Mouse (Mus musculus) liver, embryonic 14.5 days (tissue): ENCODE results near the gene Xrcc1. TPM values are rescaled to one million over a fixed set of nuclear protein-coding genes. Genes with fewer than 3 reads are reported as not detected.

Experiments
- ATAC-seq: fragments of 200-750 bp; cut with Nextera tagmentation; 2 replicates; pipeline ENCODE4 v1.8.0; 2017; ENCODE audit warnings: moderate number of reproducible peaks, mild to moderate bottlenecking, moderate library complexity; ENCODE audit not compliant: insufficient read depth
- DNase-seq, 3 experiments: peaks; one replicate each; pipeline ENCODE4 v3.0.0-alpha.2; 2012 to 2013; ENCODE audit warnings: low read depth in 3 of 3, low spot score in 3 of 3
- H3K27ac ChIP-seq: fragments of 300-500 bp; sonication (generic); 2 replicates; pipeline ENCODE4 v1.5.1; 2014; ENCODE audit warnings: moderate library complexity, mild to moderate bottlenecking, control low read depth, inconsistent platforms
- H3K27me3 ChIP-seq: fragments of 300-500 bp; sonication (generic); 2 replicates; pipeline ENCODE4 v1.6.1; 2014; ENCODE audit warnings: mild to moderate bottlenecking, low read length, moderate library complexity; ENCODE audit not compliant: control insufficient read depth, insufficient read depth
- H3K36me3 ChIP-seq: fragments of 300-500 bp; sonication (generic); replicated peaks from 2 replicates; pipeline ENCODE4 v1.6.1; 2014; ENCODE audit warnings: low read depth; ENCODE audit not compliant: control insufficient read depth, insufficient read depth
- H3K4me1 ChIP-seq, 2 experiments: fragments of 200-500 bp in 1 of 2; fragments of 300-500 bp in 1 of 2; sonication (generic) in 1 of 2; replicated peaks; 2 replicates each; pipeline ENCODE4 v1.6.1; 2012 to 2014; ENCODE audit warnings: antibody characterized with exemption in 1 of 2, inconsistent platforms in 1 of 2, low read length in 1 of 2; ENCODE audit not compliant: control insufficient read depth in 2 of 2, insufficient read depth in 2 of 2
- H3K4me2 ChIP-seq: fragments of 300-500 bp; sonication (generic); 2 replicates; pipeline ENCODE4 v1.6.1; 2014; ENCODE audit warnings: low read depth, mild to moderate bottlenecking, control low read depth, moderate library complexity
- H3K4me3 ChIP-seq, 2 experiments: fragments of 200-500 bp in 1 of 2; fragments of 300-500 bp in 1 of 2; sonication (generic) in 1 of 2; 2 replicates each; pipeline ENCODE4 v1.5.1; 2012 to 2014; ENCODE audit warnings: low read depth in 2 of 2, low read length in 2 of 2, mild to moderate bottlenecking in 2 of 2, control low read depth in 1 of 2, inconsistent platforms in 1 of 2, moderate library complexity in 1 of 2; ENCODE audit not compliant: insufficient read depth in 1 of 2
- H3K9ac ChIP-seq: fragments of 300-500 bp; sonication (generic); replicated peaks from 2 replicates; pipeline ENCODE4 v1.6.1; 2014; ENCODE audit warnings: mild to moderate bottlenecking, control low read depth, moderate library complexity
- H3K9me3 ChIP-seq: fragments of 300-500 bp; sonication (generic); 2 replicates; pipeline ENCODE4 v1.6.1; 2016; ENCODE audit warnings: low read length, mixed read lengths; ENCODE audit not compliant: control insufficient read depth
- CTCF ChIP-seq: IDR thresholded peaks from 2 replicates; pipeline ENCODE4 v1.5.1; 2016; ENCODE audit warnings: antibody characterized with exemption, low read depth, control low read depth
- EP300 ChIP-seq: IDR thresholded peaks from 2 replicates; pipeline ENCODE4 v1.6.1; 2016; ENCODE audit warnings: antibody characterized with exemption, low read depth
- WGBS: fragments of 180-500 bp; shearing (Covaris S2); extraction: QIAGEN DNeasy Blood & Tissue Kit; methylation state at CpG from one replicate; pipeline ENCODE4 v1.1.7; 2014; ENCODE audit not compliant: insufficient replicate concordance; 5-methylcytosine and 5-hydroxymethylcytosine counted together
- polyA plus RNA-seq, 2 experiments: library from polyadenylated mRNA; depleted of rRNA in 1 of 2; stranded (reverse) in 1 of 2; unstranded in 1 of 2; fragments of >200 nt; fragmentation: Nextera tagmentation in 1 of 2; extraction: Ambion mirVana in 1 of 2; gene quantifications; 2 replicates each; pipeline versions ENCODE4 v1.2.1 to v1.2.3; 2012 to 2014

Xrcc1 gene
- polyA plus RNA-seq, 2 experiments: 27.3 to 27.8 TPM

DNA sequence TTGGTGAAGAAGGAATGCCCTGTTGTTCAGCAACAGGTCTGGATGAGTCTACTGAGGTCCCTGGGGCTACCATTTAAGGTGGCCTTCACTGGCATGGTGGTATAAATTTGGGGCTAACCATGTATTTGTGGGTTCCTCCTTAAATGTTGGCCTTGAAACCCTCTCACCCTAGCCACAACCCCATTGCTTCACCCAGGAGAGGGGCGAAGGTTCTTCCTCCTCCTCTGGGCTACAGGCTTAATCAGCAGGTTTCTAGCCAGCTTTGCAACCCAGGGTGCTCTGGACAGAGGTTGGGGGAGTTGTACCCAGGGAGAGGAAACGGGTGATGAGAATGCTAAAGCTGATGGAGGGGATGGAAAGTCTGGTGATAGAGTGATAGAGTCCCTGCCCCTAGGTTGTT is 49.4 kb downstream of the Xrcc1 start:
- Histone ChIP-seq H3K9me3 (no peaks in the 10 kb centered on the region), H3K27ac (no peak overlapping the region), H3K4me3 (no peak overlapping the region), H3K9ac (no peak overlapping the region), H3K4me2 (peak overlapping the region; percentile 8; the same call in 1 of the 2 replicates), H3K27me3 (no peaks in the 10 kb centered on the region), H3K36me3 (no peaks in the 10 kb centered on the region), H3K4me1 (peaks cover 20 to 39% of the 10 kb centered on the region in 2 experiments)
- ATAC-seq (no peak), DNase-seq (no peak)
- TF ChIP-seq CTCF (no peak), EP300 (no peak)
- WGBS: 37% methylated on average over 2 of the region's 2 CpGs

DNA sequence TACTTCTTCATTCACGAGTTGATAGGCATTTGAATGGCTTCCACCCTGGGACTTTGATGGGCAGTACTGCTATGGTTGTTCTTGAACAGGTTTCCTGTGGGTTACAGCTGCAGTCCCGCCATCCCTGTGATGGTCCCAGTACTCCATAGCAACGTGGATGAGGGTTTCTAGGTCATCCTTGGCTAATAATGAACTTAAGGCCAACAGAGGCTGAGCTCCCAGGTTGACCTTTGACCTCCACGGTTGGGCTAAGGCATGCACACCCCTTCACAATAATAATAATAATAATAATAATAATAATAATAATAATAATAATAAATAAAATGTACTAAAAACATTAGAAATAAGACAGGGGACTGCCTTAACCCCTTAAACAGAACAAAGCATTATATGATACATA is 52.0 kb downstream of the Xrcc1 start:
- TF ChIP-seq CTCF (no peak), EP300 (no peak)
- no peak overlapping the region for H3K4me3 ChIP-seq
- peaks cover 5 to 15% of the 10 kb centered on the region in 2 experiments for H3K4me1 ChIP-seq
- WGBS: 49% methylated on average over 4 of the region's 4 CpGs
- H3K36me3 ChIP-seq: no peaks in the 10 kb centered on the region
- H3K27ac ChIP-seq: no peak overlapping the region
- H3K9ac ChIP-seq: no peak overlapping the region
- ATAC-seq (no peak), DNase-seq (no peak)
- H3K4me2 ChIP-seq: no peak overlapping the region
- H3K27me3 ChIP-seq: no peaks in the 10 kb centered on the region
- H3K9me3 ChIP-seq: no peaks in the 10 kb centered on the region

DNA sequence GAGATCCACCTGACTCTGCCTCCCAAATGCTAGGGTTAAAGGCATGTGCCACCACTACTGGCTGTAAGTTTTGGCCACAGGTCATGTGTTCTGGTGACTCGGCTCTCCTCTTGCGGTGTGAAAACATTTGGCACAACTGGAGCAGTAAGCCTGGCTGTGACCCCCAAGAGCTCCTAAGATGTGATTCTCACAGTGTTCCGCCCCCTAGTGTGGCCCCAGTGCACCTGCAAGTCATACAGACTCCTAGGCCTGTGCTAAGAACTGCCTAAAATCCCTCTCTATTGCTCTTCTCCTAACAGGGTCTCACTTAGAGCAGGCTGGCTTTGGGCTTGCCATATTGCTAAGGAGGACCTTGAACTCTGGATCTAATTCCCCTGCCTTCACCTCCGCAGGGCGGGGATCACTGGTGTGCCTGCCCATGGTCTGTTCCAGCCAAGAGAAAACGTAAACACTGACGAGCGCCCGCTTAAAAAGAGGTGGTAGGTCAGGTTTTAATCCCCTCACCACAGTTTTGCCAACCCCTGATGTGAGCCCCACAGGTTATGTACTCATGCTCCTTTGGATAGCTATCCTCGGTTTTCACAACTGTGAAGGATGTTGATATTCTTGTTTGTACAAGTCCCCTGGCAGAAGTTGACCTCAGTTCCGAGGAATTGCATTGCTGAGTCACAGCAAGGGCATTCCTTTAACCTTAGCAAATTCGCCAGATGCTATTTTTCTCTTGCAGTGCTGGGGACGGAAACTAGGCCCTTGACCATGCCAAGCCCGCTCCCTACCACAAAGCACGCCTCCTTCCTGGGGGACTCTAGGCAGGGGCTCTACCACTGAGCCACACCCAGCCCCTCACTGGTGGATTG is 53.4 kb downstream of the Xrcc1 start:
- no peaks in the 10 kb centered on the region for H3K27me3 ChIP-seq
- 72% methylated on average over 15 of the region's 15 CpGs for WGBS
- DNase-seq: no peak
- H3K9me3 ChIP-seq: no peaks in the 10 kb centered on the region
- no peaks in the 10 kb centered on the region for H3K36me3 ChIP-seq
- H3K27ac ChIP-seq: no peak overlapping the region
- TF ChIP-seq EP300 (no peak), CTCF (peak; percentile 58)
- no peak overlapping the region for H3K4me3 ChIP-seq
- peaks cover 0 to 4% of the 10 kb centered on the region in 2 experiments; a peak in 1 of 4 replicates for H3K4me1 ChIP-seq
- no peak for ATAC-seq
- H3K9ac ChIP-seq: no peak overlapping the region
- H3K4me2 ChIP-seq: no peak overlapping the region

DNA sequence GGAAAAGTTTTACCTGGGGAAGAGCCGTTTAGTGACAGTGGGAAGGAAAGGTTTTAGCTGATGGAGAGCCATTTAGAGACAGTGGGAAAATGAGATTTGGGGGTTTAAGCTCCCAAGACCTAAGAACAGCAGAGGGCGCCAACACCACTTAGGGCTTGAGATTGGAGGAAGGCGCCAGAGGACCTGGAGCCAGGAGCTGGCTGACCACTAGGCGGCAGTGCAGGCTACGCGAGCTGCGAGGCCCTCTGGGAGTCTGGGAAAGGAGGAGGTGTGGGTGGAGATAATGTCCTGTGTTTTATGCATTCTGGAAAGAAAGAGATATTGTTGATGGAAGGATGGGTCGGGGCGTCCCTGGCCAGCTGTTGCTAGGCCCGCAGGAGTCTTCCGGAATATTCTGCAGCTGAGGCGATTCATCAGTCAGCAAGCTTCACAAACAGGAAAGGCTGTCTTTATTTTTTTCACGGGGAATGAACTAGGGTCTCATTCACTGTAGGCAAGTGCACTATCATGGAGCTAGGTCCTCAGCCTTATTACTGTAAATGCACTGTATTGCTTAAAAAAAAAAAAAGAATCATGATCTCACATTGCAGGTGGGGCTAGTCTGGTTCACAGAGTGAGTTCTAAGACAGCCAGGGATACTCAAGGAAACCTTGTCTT is 55.0 kb downstream of the Xrcc1 start:
- Histone ChIP-seq H3K4me2 (peak overlapping the region; percentile 35), H3K9me3 (no peaks in the 10 kb centered on the region), H3K36me3 (no peaks in the 10 kb centered on the region), H3K27me3 (no peaks in the 10 kb centered on the region), H3K9ac (no peak overlapping the region), H3K4me3 (no peak overlapping the region), H3K4me1 (peaks cover 0 to 2% of the 10 kb centered on the region in 2 experiments; a peak in 1 of 4 replicates), H3K27ac (no peak overlapping the region)
- 2% methylated on average over 13 of the region's 13 CpGs for WGBS
- peak; percentile 100 for TF ChIP-seq CTCF
- no peak for TF ChIP-seq EP300
- ATAC-seq (peak; percentile 81), DNase-seq (peak; percentile 81 to 84 (median 83))

DNA sequence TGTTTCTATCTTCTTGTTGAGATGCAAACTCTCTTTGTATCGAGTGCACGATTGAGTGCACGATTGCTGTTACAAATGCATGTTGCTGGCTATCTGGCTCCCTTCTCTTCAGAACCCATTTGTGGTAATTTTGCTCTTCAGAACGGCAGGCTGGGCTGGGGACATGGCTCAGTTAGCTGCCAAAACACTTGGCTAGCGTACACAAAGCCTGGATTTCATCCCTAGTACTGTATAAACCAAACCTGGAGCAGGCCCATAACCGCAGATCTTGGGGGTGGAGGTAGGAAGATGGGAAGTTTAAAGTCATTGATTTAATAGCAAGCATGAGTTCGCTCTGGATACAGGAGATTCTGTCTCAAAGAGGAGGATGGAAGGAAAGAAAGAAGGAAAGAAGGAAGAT is 59.5 kb downstream of the Xrcc1 start:
- no peaks in the 10 kb centered on the region for H3K27me3 ChIP-seq
- no peak overlapping the region for H3K4me3 ChIP-seq
- H3K27ac ChIP-seq: no peak overlapping the region
- no peaks in the 10 kb centered on the region for H3K9me3 ChIP-seq
- 75% methylated on average over 7 of the region's 7 CpGs for WGBS
- H3K4me1 ChIP-seq: peaks cover 3% of the 10 kb centered on the region in 2 experiments; a peak in 3 of 4 replicates
- no peak for ATAC-seq
- no peak for TF ChIP-seq CTCF
- H3K36me3 ChIP-seq: no peaks in the 10 kb centered on the region
- no peak overlapping the region for H3K9ac ChIP-seq
- DNase-seq: no peak
- H3K4me2 ChIP-seq: no peak overlapping the region
